Mouse (Mus musculus): ENCODE measurements around the gene Hspbp1. TPM values are rescaled to one million over a fixed set of nuclear protein-coding genes. Genes with fewer than 3 reads are reported as not detected.

Hspbp1 gene
- 100 to 1,000 TPM; 102 to 108 TPM for total RNA-seq (2021)
- long read RNA-seq, experiment 1, transcript Hspbp1-201 (8 exons, 1,593 nt), result major isoform, 31 of 154 reads
- long read RNA-seq, experiment 1, partial matches to known transcripts, result 46 of 154 reads
- long read RNA-seq, experiment 1, other reads (novel, unspliced or antisense), result 77 of 154 reads
- long read RNA-seq, experiment 2, transcript Hspbp1-201 (8 exons, 1,593 nt), result major isoform, 18 of 131 reads
- long read RNA-seq, experiment 2, partial matches to known transcripts, result 42 of 131 reads
- long read RNA-seq, experiment 2, other reads (novel, unspliced or antisense), result 71 of 131 reads

GRCm38 (mm10) chr7:4684632-4685417, at the start of gene Hspbp1:
Hspbp1 (minus strand) TSS chr7:4685068.
- peak; percentile 89 to 94 for DNase-seq (ENCODE audit: low spot score in 2 of 2)
- intact Hi-C loops (cut with DNase I), result no loop called here

- intact Hi-C loops (cut with DNase I), result no loop called here
- DNase-seq (ENCODE audit: low spot score in 2 of 2), result no peak
Observed at GRCm38 (mm10) chr7:4732968-4733392, 48.1 kb upstream of the Hspbp1 start.

GRCm38 (mm10) chr7:4731090-4731489, 46.2 kb upstream of the Hspbp1 start:
- no peak for DNase-seq (ENCODE audit: low spot score in 2 of 2)
- intact Hi-C loops (cut with DNase I), result no loop called here

GRCm38 (mm10) chr7:4725169-4725568, 40.3 kb upstream of the Hspbp1 start, which contains the start of gene Tmem150b:
Tmem150b (minus strand) TSS chr7:4725249.
- DNase-seq (ENCODE audit: low spot score in 2 of 2), result no peak
- intact Hi-C loops (cut with DNase I), result no loop called here

- intact Hi-C loops (cut with DNase I), result no loop called here
- no peak for DNase-seq (ENCODE audit: low spot score in 2 of 2)
Observed at GRCm38 (mm10) chr7:4724359-4724758, 39.5 kb upstream of the Hspbp1 start.

- DNase-seq (ENCODE audit: low spot score in 2 of 2), result peak in 1 of 2 experiments; percentile 44
- intact Hi-C loops (cut with DNase I), result no loop called here
Observed at GRCm38 (mm10) chr7:4723508-4723907, 38.6 kb upstream of the Hspbp1 start.

GRCm38 (mm10) chr7:4719276-4719675, 34.4 kb upstream of the Hspbp1 start:
- intact Hi-C loops (cut with DNase I), result loop anchor here (10.0 kb wide), 1 partner anchor 76 kb away; the partner anchor contains the start of gene Rpl28
- no peak for DNase-seq (ENCODE audit: low spot score in 2 of 2)

GRCm38 (mm10) chr7:4716955-4717354, 32.1 kb upstream of the Hspbp1 start:
- intact Hi-C loops (cut with DNase I), result loop anchor here (10.0 kb wide), 1 partner anchor 78 kb away; the partner anchor contains the start of gene Rpl28
- no peak for DNase-seq (ENCODE audit: low spot score in 2 of 2)

GRCm38 (mm10) chr7:4712594-4712993, 27.7 kb upstream of the Hspbp1 start:
- intact Hi-C loops (cut with DNase I), result loop anchor here (10.0 kb wide), 1 partner anchor 82 kb away; the partner anchor contains the start of gene Rpl28
- DNase-seq (ENCODE audit: low spot score in 2 of 2), result no peak

- DNase-seq (ENCODE audit: low spot score in 2 of 2), result peak in 1 of 2 experiments; percentile 60
- intact Hi-C loops (cut with DNase I), result no loop called here
Observed at GRCm38 (mm10) chr7:4705098-4705497, 20.2 kb upstream of the Hspbp1 start.

GRCm38 (mm10) chr7:4703195-4703594, 18.3 kb upstream of the Hspbp1 start:
- no peak for DNase-seq (ENCODE audit: low spot score in 2 of 2)
- intact Hi-C loops (cut with DNase I), result no loop called here

GRCm38 (mm10) chr7:4702334-4702733, 17.5 kb upstream of the Hspbp1 start:
- no peak for DNase-seq (ENCODE audit: low spot score in 2 of 2)
- intact Hi-C loops (cut with DNase I), result no loop called here

GRCm38 (mm10) chr7:4693004-4693403, 8.1 kb upstream of the Hspbp1 start:
- DNase-seq (ENCODE audit: low spot score in 2 of 2), result no peak
- intact Hi-C loops (cut with DNase I), result loop anchor here (5.0 kb wide), 1 partner anchor 114 kb away; no protein-coding TSS in a partner anchor

- intact Hi-C loops (cut with DNase I), result loop anchor here (5.0 kb wide), 1 partner anchor 116 kb away; no protein-coding TSS in a partner anchor
- DNase-seq (ENCODE audit: low spot score in 2 of 2), result peak in 1 of 2 experiments; percentile 38
Observed at GRCm38 (mm10) chr7:4690951-4691653, 6.2 kb upstream of the Hspbp1 start.

- DNase-seq (ENCODE audit: low spot score in 2 of 2), result peak; percentile 85 to 88
- intact Hi-C loops (cut with DNase I), result loop anchor here (5.0 kb wide), 1 partner anchor 117 kb away; no protein-coding TSS in a partner anchor
Observed at GRCm38 (mm10) chr7:4690387-4690786, 5.5 kb upstream of the Hspbp1 start, which contains the start of gene Brsk1. Brsk1 (plus strand) TSS chr7:4690604.

- intact Hi-C loops (cut with DNase I), result no loop called here
Observed at GRCm38 (mm10) chr7:4684203-4684602, 665 bp downstream of the Hspbp1 start.

GRCm38 (mm10) chr7:4683307-4683706, 1.6 kb downstream of the Hspbp1 start:
- intact Hi-C loops (cut with DNase I), result no loop called here

More at GRCm38 (mm10) chr7:4684203-4684602, 665 bp downstream of the Hspbp1 start:
- DNase-seq (ENCODE audit: low spot score in 2 of 2), result no peak

GRCm38 (mm10) chr7:4675200-4675599, 9.7 kb downstream of the Hspbp1 start:
- intact Hi-C loops (cut with DNase I), result no loop called here
- DNase-seq (ENCODE audit: low spot score in 2 of 2), result no peak

More at GRCm38 (mm10) chr7:4683307-4683706, 1.6 kb downstream of the Hspbp1 start:
- DNase-seq (ENCODE audit: low spot score in 2 of 2), result no peak

- intact Hi-C loops (cut with DNase I), result no loop called here
- no peak for DNase-seq (ENCODE audit: low spot score in 2 of 2)
Observed at GRCm38 (mm10) chr7:4674114-4674731, 10.6 kb downstream of the Hspbp1 start.

All from left cerebral cortex, postnatal 14 days (tissue).